Mouse (Mus musculus) gastrocnemius, postnatal 36 days (tissue): ENCODE data around the gene Trmt44. TPM values are rescaled to one million over a fixed set of nuclear protein-coding genes. Genes with fewer than 3 reads are reported as not detected.

Experiments used
- total RNA-seq, 2 experiments: library from RNA; stranded (reverse); gene quantifications; 2 replicates each; pipeline ENCODE4 v1.2.3; 2021

Gene Trmt44
- total RNA-seq, 2 experiments from 2014 or later: 1.4 to 1.5 TPM

Other genes starting within 250 kb of the Trmt44 start
- gene Hmx1, start 186.0 kb downstream of the Trmt44 start, total RNA-seq: not detected
- 1 to 10 TPM in 1 of 2 experiments, under 1 TPM in 1; 0.92 to 1.4 TPM for gene Cpz, start 49.4 kb downstream of the Trmt44 start, total RNA-seq
- gene Acox3, start 8.0 kb upstream of the Trmt44 start, total RNA-seq: 10 to 100 TPM; 16.5 to 17.8 TPM
- gene Htra3, start 104.7 kb upstream of the Trmt44 start, total RNA-seq: 10 to 100 TPM; 39.4 to 40.5 TPM
- 1 to 10 TPM; 2.0 to 3.2 TPM for gene Sh3tc1, start 164.9 kb upstream of the Trmt44 start, total RNA-seq
- 10 to 100 TPM; 36.6 to 37.1 TPM for gene Ablim2, start 182.8 kb upstream of the Trmt44 start, total RNA-seq